Mouse (Mus musculus): Measurements from ENCODE around the gene Rars2. TPM values are rescaled to one million over a fixed set of nuclear protein-coding genes. Genes with fewer than 3 reads are reported as not detected.
A peak's percentile ranks its signal among the peaks of the same experiment; 100 is the strongest.

The Rars2 gene
- polyA plus RNA-seq, 1 experiment from 2014 or later, result 70.9 TPM

DNA sequence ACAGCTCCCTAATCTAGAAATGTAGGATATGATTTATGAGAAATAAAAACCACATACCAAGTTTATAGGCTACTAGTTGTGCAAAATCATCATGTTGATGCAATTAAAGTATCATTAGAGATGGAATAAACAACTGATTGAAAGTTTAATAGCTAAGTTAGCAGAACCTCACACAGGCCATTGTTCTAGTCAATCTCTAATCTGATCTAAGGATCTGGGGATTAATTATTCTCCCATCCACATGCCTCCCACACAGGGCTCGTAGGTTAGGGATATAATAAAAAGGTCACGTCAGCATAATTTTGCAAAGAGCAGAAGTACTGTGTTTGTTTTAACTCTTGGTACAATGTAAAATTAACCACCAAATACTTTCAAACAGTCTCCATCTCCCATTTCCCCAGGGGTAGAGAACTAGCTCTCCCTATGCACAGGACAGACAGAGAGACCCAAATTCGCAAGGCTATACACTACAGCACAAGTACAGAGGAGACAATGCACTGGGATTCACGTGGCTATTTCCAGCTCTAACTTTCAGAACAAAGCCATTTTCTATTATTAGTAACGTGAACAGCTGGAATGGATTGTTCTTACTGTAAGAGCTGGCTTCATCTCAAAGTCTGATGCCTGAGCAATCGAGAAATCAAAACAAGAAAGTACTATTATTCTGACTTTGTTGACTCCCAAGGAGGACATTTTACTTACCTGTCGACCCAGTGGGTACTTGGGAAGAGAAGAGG is 29.7 kb upstream of the Rars2 start:
- no peaks in the 10 kb centered on the region for H3K4me1 ChIP-seq (replicated peaks; ENCODE audit: control insufficient read depth, insufficient read depth, low read length)
- DNase-seq (ENCODE audit: low spot score) (no peak), ATAC-seq (replicated peaks; ENCODE audit: low FRiP score) (no peak)
- no peak overlapping the region for H3K4me3 ChIP-seq (ENCODE audit: low read depth, low read length)
- no peak overlapping the region for H3K4me2 ChIP-seq
- 85% methylated on average over 7 of the region's 7 CpGs for WGBS
- H3K27me3 ChIP-seq (replicated peaks; ENCODE audit: control insufficient read depth, insufficient read depth, low read length), result no peaks in the 10 kb centered on the region
- H3K27ac ChIP-seq (ENCODE audit: low read depth, low read length), result no peak overlapping the region
- no peaks in the 10 kb centered on the region for H3K9me3 ChIP-seq (ENCODE audit: control insufficient read depth, low read length)
- no peak overlapping the region for H3K9ac ChIP-seq (ENCODE audit: low read depth, low read length)
- peaks cover 20% of the 10 kb centered on the region for H3K36me3 ChIP-seq (ENCODE audit: control insufficient read depth, insufficient read depth, low read length)

DNA sequence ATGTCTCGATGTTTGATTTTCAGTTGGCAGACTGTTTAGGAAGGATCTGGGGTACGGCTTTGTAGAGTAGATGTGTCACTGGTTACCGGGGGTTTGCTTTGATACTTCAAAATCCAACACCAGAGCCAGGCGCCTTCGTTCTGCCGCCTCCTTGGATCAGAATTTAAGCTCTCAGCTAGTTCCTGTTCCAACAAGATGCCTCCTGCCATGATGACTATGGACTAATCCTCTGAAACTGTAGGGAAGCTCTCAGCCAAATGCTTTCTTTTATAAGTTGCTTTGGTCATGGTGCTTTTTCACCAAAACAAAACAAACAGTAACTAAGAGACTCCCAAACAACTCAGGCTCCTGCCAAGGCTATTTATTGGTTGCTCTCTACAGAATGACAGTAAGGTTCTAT is 11.6 kb upstream of the Rars2 start:
- Histone ChIP-seq H3K9me3 (ENCODE audit: control insufficient read depth, low read length) (no peaks in the 10 kb centered on the region), H3K27ac (ENCODE audit: low read depth, low read length) (no peak overlapping the region), H3K27me3 (replicated peaks; ENCODE audit: control insufficient read depth, insufficient read depth, low read length) (no peaks in the 10 kb centered on the region), H3K4me1 (replicated peaks; ENCODE audit: control insufficient read depth, insufficient read depth, low read length) (no peaks in the 10 kb centered on the region), H3K4me3 (ENCODE audit: low read depth, low read length) (no peak overlapping the region), H3K36me3 (ENCODE audit: control insufficient read depth, insufficient read depth, low read length) (peaks cover 17% of the 10 kb centered on the region), H3K9ac (ENCODE audit: low read depth, low read length) (no peak overlapping the region), H3K4me2 (no peak overlapping the region)
- ATAC-seq (replicated peaks; ENCODE audit: low FRiP score) (no peak), DNase-seq (ENCODE audit: low spot score) (no peak)
- 93% methylated on average over 6 of the region's 6 CpGs for WGBS

DNA sequence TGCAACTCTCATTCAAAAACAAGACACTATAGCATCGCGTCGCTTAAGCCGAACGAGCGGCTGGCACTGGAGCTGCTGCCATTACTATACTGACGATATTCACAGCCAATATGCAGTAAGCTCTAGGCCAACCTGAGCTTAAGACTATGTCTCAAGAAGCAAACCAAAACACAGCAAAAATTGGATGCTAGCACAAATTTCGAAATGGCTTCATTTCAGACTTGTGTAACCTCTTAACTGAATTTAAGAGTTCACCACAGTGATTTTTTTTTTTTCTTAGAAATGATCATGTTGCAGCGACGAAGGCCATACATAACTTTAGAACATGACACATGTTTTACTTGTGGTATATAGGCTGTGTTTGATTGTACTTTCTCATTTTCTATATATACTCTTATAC is 8.1 kb upstream of the Rars2 start:
- Histone ChIP-seq H3K4me2 (no peak overlapping the region), H3K4me3 (ENCODE audit: low read depth, low read length) (no peak overlapping the region), H3K9ac (ENCODE audit: low read depth, low read length) (no peak overlapping the region), H3K27me3 (replicated peaks; ENCODE audit: control insufficient read depth, insufficient read depth, low read length) (no peaks in the 10 kb centered on the region), H3K9me3 (ENCODE audit: control insufficient read depth, low read length) (no peaks in the 10 kb centered on the region), H3K4me1 (replicated peaks; ENCODE audit: control insufficient read depth, insufficient read depth, low read length) (no peaks in the 10 kb centered on the region), H3K36me3 (ENCODE audit: control insufficient read depth, insufficient read depth, low read length) (peaks cover 14% of the 10 kb centered on the region), H3K27ac (ENCODE audit: low read depth, low read length) (no peak overlapping the region)
- WGBS, result 96% methylated on average over 10 of the region's 10 CpGs
- no peak for ATAC-seq (replicated peaks; ENCODE audit: low FRiP score)
- no peak for DNase-seq (ENCODE audit: low spot score)

DNA sequence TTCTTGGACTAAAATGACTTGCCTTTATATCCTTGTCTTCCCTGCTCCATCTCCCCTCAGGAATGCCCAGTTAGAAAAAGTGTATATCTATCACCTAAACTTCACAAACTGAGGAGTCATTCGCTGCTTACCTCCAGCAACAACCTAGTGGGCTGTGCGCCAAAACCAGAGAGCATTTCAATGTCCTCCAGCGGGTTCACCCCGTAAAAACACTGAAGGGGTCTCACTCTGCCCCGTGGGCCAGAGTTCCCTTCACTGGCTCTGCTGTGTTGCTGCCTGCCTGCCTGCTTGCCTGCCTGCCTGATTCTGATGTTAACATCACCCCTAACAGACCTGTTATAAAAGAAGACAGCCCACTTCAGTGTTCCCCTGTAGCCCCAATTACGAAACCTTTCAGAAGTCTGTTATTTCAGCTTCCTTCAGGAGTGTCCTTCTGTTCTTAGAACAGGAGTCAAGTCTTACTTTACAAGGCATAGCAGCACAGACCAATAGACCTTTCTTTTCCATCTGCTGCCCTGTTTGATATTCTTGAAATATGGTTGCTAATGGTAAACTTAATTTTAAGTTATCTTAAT is 1.1 kb upstream of the Rars2 start:
- no peak for DNase-seq (ENCODE audit: low spot score)
- H3K9me3 ChIP-seq (ENCODE audit: control insufficient read depth, low read length), result no peaks in the 10 kb centered on the region
- ATAC-seq (replicated peaks; ENCODE audit: low FRiP score), result no peak
- H3K9ac ChIP-seq (ENCODE audit: low read depth, low read length), result peak overlapping the region; percentile 94
- peak overlapping the region; percentile 70; the same call in 1 of the 2 replicates for H3K27ac ChIP-seq (ENCODE audit: low read depth, low read length)
- H3K36me3 ChIP-seq (ENCODE audit: control insufficient read depth, insufficient read depth, low read length), result peaks cover 2% of the 10 kb centered on the region
- WGBS, result 74% methylated on average over 6 of the region's 6 CpGs
- peaks cover 11% of the 10 kb centered on the region; the same call in 1 of the 2 replicates for H3K4me1 ChIP-seq (replicated peaks; ENCODE audit: control insufficient read depth, insufficient read depth, low read length)
- H3K27me3 ChIP-seq (replicated peaks; ENCODE audit: control insufficient read depth, insufficient read depth, low read length), result no peaks in the 10 kb centered on the region
- peak overlapping the region; percentile 85 for H3K4me3 ChIP-seq (ENCODE audit: low read depth, low read length)
- peak overlapping the region; percentile 84 for H3K4me2 ChIP-seq

DNA sequence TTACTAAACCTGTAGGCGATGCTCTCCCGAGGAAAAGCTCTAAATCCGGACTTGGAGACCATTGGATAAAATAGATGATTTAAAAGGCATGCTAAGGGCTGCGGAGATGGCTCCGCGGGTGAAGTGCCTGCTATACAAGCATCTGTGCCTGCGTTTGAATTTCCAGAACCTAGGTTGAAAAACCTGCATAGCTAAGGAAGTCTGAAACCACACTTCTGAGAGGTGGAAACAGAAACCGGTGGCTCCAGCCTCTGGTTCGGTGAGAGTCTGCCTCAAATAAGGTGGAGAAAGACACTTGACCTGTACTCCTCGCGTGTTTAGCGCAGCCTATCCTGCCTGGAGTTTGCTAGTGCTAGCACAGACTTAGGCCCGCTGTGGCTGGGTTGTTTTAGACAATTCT is 546 bp downstream of the Rars2 start:
- Histone ChIP-seq H3K27me3 (replicated peaks; ENCODE audit: control insufficient read depth, insufficient read depth, low read length) (no peaks in the 10 kb centered on the region), H3K9ac (ENCODE audit: low read depth, low read length) (peak overlapping the region; percentile 94), H3K9me3 (ENCODE audit: control insufficient read depth, low read length) (no peaks in the 10 kb centered on the region), H3K4me1 (replicated peaks; ENCODE audit: control insufficient read depth, insufficient read depth, low read length) (peaks cover 11% of the 10 kb centered on the region; the same call in 1 of the 2 replicates), H3K4me3 (ENCODE audit: low read depth, low read length) (peak overlapping the region; percentile 85), H3K36me3 (ENCODE audit: control insufficient read depth, insufficient read depth, low read length) (no peaks in the 10 kb centered on the region), H3K4me2 (peak overlapping the region; percentile 84), H3K27ac (ENCODE audit: low read depth, low read length) (no peak overlapping the region)
- WGBS, result 3% methylated on average over 13 of the region's 13 CpGs
- ATAC-seq (replicated peaks; ENCODE audit: low FRiP score) (peak; percentile 30; the same call in 1 of the 2 replicates), DNase-seq (ENCODE audit: low spot score) (peak; percentile 43)

DNA sequence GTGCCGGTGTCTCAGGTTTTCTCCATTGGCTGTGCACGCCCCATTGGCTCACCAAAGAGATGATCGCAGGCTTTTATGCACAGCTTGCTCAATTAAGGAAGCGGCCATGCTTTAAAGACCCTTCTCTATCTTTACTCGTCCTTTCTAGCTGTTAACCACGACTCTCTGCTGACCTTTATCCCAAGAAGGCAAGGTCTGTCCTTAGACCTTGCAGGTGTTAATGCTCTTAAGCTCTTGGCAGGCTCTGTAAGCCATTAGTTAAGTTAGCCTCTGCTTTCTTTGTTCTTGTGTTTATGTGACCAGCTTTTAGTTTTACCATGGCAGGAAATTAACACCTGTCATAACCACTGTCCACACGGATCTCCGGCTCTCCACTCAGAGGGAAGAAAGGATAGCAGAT is 1.4 kb downstream of the Rars2 start:
- Histone ChIP-seq H3K36me3 (ENCODE audit: control insufficient read depth, insufficient read depth, low read length) (no peaks in the 10 kb centered on the region), H3K27me3 (replicated peaks; ENCODE audit: control insufficient read depth, insufficient read depth, low read length) (no peaks in the 10 kb centered on the region), H3K4me2 (peak overlapping the region; percentile 84), H3K9ac (ENCODE audit: low read depth, low read length) (peak overlapping the region; percentile 94), H3K4me3 (ENCODE audit: low read depth, low read length) (peak overlapping the region; percentile 85), H3K27ac (ENCODE audit: low read depth, low read length) (no peak overlapping the region; the same call in 1 of the 2 replicates), H3K4me1 (replicated peaks; ENCODE audit: control insufficient read depth, insufficient read depth, low read length) (peaks cover 11% of the 10 kb centered on the region; the same call in 1 of the 2 replicates), H3K9me3 (ENCODE audit: control insufficient read depth, low read length) (no peaks in the 10 kb centered on the region)
- 69% methylated on average over 8 of the region's 8 CpGs for WGBS
- DNase-seq (ENCODE audit: low spot score), result no peak
- ATAC-seq (replicated peaks; ENCODE audit: low FRiP score), result no peak

DNA sequence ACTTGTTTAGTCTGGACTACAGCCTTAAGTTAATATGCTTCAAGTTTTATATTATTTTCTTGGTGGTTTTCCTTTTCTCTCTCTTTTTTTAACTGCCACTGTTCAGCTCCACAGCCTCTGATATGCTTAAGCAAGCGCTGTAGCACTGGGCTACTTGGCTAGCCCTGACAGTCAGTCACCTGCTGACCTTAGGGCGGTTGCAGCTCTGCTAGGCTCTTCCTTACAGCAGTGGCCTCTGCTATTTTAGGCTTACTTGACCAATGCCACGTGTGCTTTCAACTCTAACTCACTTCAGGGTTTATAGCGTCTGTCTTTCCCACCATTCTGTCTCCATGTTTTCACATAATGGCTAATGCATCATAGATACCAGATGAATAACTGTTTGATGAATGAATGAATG is 10.8 kb downstream of the Rars2 start:
- ATAC-seq (replicated peaks; ENCODE audit: low FRiP score) (no peak), DNase-seq (ENCODE audit: low spot score) (no peak)
- Histone ChIP-seq H3K27me3 (replicated peaks; ENCODE audit: control insufficient read depth, insufficient read depth, low read length) (no peaks in the 10 kb centered on the region), H3K27ac (ENCODE audit: low read depth, low read length) (no peak overlapping the region), H3K4me3 (ENCODE audit: low read depth, low read length) (no peak overlapping the region), H3K9ac (ENCODE audit: low read depth, low read length) (no peak overlapping the region), H3K4me2 (no peak overlapping the region), H3K36me3 (ENCODE audit: control insufficient read depth, insufficient read depth, low read length) (peaks cover 11% of the 10 kb centered on the region; the same call in 1 of the 2 replicates), H3K9me3 (ENCODE audit: control insufficient read depth, low read length) (no peaks in the 10 kb centered on the region), H3K4me1 (replicated peaks; ENCODE audit: control insufficient read depth, insufficient read depth, low read length) (no peaks in the 10 kb centered on the region)
- 84% methylated on average over 4 of the region's 4 CpGs for WGBS

DNA sequence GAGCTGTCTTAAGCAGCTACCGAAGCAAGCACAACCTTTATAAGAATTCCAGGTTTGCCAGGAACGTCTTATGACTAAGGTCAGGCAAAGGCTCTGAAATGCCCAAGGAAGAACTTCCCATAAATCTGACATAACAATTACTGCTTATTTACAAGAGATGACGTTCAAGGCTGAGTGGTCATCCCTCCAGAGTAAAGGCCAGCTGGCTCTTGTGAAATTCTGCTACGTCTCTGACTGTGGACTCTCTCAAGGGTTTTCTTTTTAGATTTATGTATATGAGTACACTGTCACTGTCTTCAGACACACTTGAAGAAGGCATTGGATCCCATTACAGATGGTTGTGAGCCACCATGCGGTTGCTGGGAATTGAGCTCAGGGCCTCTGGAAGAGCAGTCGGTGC is 11.6 kb downstream of the Rars2 start:
- 90% methylated on average over 6 of the region's 6 CpGs for WGBS
- H3K4me2 ChIP-seq, result no peak overlapping the region
- no peak for DNase-seq (ENCODE audit: low spot score)
- no peaks in the 10 kb centered on the region for H3K9me3 ChIP-seq (ENCODE audit: control insufficient read depth, low read length)
- H3K27me3 ChIP-seq (replicated peaks; ENCODE audit: control insufficient read depth, insufficient read depth, low read length), result no peaks in the 10 kb centered on the region
- no peak overlapping the region for H3K27ac ChIP-seq (ENCODE audit: low read depth, low read length)
- no peak overlapping the region for H3K4me3 ChIP-seq (ENCODE audit: low read depth, low read length)
- no peaks in the 10 kb centered on the region for H3K4me1 ChIP-seq (replicated peaks; ENCODE audit: control insufficient read depth, insufficient read depth, low read length)
- no peak for ATAC-seq (replicated peaks; ENCODE audit: low FRiP score)
- H3K9ac ChIP-seq (ENCODE audit: low read depth, low read length), result no peak overlapping the region
- H3K36me3 ChIP-seq (ENCODE audit: control insufficient read depth, insufficient read depth, low read length), result peaks cover 14% of the 10 kb centered on the region

DNA sequence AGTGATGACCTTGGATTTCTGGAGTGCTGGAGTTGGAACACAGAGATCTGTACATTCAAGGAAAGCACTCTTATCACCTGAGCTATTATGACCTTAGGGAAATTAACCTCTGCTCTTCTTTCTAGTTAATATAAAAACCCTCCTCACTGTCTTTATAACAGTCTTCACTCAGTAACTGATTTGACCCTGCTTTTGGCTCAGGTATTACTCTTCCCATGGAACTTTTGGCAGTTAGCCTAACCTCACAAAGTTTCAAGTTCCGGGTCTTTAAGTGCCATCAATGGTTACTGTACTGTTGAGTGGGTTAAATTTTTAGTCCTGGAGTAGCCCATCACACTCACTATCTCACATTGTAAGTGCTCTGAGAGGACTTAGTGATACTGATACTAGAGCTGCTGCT is 15.2 kb downstream of the Rars2 start:
- Histone ChIP-seq H3K36me3 (ENCODE audit: control insufficient read depth, insufficient read depth, low read length) (peaks cover 10% of the 10 kb centered on the region), H3K4me3 (ENCODE audit: low read depth, low read length) (no peak overlapping the region), H3K27me3 (replicated peaks; ENCODE audit: control insufficient read depth, insufficient read depth, low read length) (no peaks in the 10 kb centered on the region), H3K4me2 (no peak overlapping the region), H3K9me3 (ENCODE audit: control insufficient read depth, low read length) (no peaks in the 10 kb centered on the region), H3K9ac (ENCODE audit: low read depth, low read length) (no peak overlapping the region), H3K27ac (ENCODE audit: low read depth, low read length) (no peak overlapping the region), H3K4me1 (replicated peaks; ENCODE audit: control insufficient read depth, insufficient read depth, low read length) (no peaks in the 10 kb centered on the region)
- ATAC-seq (replicated peaks; ENCODE audit: low FRiP score) (no peak), DNase-seq (ENCODE audit: low spot score) (no peak)
- 96% methylated on average over 1 of the region's 1 CpGs for WGBS

Data from liver, embryonic 11.5 days (tissue).